Mouse (Mus musculus): ENCODE results near the gene Fbxo27. TPM values are rescaled to one million over a fixed set of nuclear protein-coding genes. Genes with fewer than 3 reads are reported as not detected.

Fbxo27 gene
- polyA plus RNA-seq, 1 experiment = 9.6 TPM

- Histone ChIP-seq H3K36me3 (ENCODE audit: control insufficient read depth, insufficient read depth, low read length, poor library complexity, severe bottlenecking) (no peaks in the 10 kb centered on the region), H3K9ac (ENCODE audit: low read depth, poor library complexity, severe bottlenecking) (no peak overlapping the region), H3K27me3 (ENCODE audit: control insufficient read depth, insufficient read depth, low read length, poor library complexity, severe bottlenecking) (no peaks in the 10 kb centered on the region), H3K4me3 (ENCODE audit: low read depth, low read length) (no peak overlapping the region), H3K9me3 (replicated peaks; ENCODE audit: control insufficient read depth, insufficient read depth, low read length, poor library complexity, severe bottlenecking) (no peaks in the 10 kb centered on the region), H3K27ac (ENCODE audit: insufficient read depth, low read length) (no peak overlapping the region), H3K4me1 (ENCODE audit: control insufficient read depth, insufficient read depth, low read length) (peaks cover 2% of the 10 kb centered on the region)
- no peak for TF ChIP-seq POLR2A (IDR thresholded peaks at IDR 0.05; ENCODE audit: insufficient read depth, low read length)
- TF ChIP-seq CTCF (IDR thresholded peaks at IDR 0.05; ENCODE audit: low read depth, low read length) = peak; percentile 80
Measured at GRCm38 (mm10) chr7:28710962-28711361, 18.3 kb downstream of the Fbxo27 start.

GRCm38 (mm10) chr7:28714667-28715066 is 22.0 kb downstream of the Fbxo27 start:
- no peak overlapping the region for H3K4me3 ChIP-seq (ENCODE audit: low read depth, low read length)
- H3K36me3 ChIP-seq (ENCODE audit: control insufficient read depth, insufficient read depth, low read length, poor library complexity, severe bottlenecking) = no peaks in the 10 kb centered on the region
- no peak overlapping the region for H3K27ac ChIP-seq (ENCODE audit: insufficient read depth, low read length)
- H3K4me1 ChIP-seq (ENCODE audit: control insufficient read depth, insufficient read depth, low read length) = peaks cover 4% of the 10 kb centered on the region
- TF ChIP-seq POLR2A (IDR thresholded peaks at IDR 0.05; ENCODE audit: insufficient read depth, low read length) (no peak), CTCF (IDR thresholded peaks at IDR 0.05; ENCODE audit: low read depth, low read length) (no peak), EP300 (IDR thresholded peaks at IDR 0.05; ENCODE audit: insufficient read depth, low read depth, low read length) (no peak)
- no peak overlapping the region for H3K9ac ChIP-seq (ENCODE audit: low read depth, poor library complexity, severe bottlenecking)
- H3K9me3 ChIP-seq (replicated peaks; ENCODE audit: control insufficient read depth, insufficient read depth, low read length, poor library complexity, severe bottlenecking) = no peaks in the 10 kb centered on the region
- H3K27me3 ChIP-seq (ENCODE audit: control insufficient read depth, insufficient read depth, low read length, poor library complexity, severe bottlenecking) = no peaks in the 10 kb centered on the region

- H3K27me3 ChIP-seq (ENCODE audit: control insufficient read depth, insufficient read depth, low read length, poor library complexity, severe bottlenecking) = no peaks in the 10 kb centered on the region
- H3K36me3 ChIP-seq (ENCODE audit: control insufficient read depth, insufficient read depth, low read length, poor library complexity, severe bottlenecking) = no peaks in the 10 kb centered on the region
- H3K9me3 ChIP-seq (replicated peaks; ENCODE audit: control insufficient read depth, insufficient read depth, low read length, poor library complexity, severe bottlenecking) = no peaks in the 10 kb centered on the region
- no peak overlapping the region for H3K27ac ChIP-seq (ENCODE audit: insufficient read depth, low read length)
- no peak overlapping the region for H3K9ac ChIP-seq (ENCODE audit: low read depth, poor library complexity, severe bottlenecking)
- no peak overlapping the region for H3K4me3 ChIP-seq (ENCODE audit: low read depth, low read length)
- TF ChIP-seq CTCF (IDR thresholded peaks at IDR 0.05; ENCODE audit: low read depth, low read length) (no peak), POLR2A (IDR thresholded peaks at IDR 0.05; ENCODE audit: insufficient read depth, low read length) (no peak), EP300 (IDR thresholded peaks at IDR 0.05; ENCODE audit: insufficient read depth, low read depth, low read length) (no peak)
- peaks cover 6% of the 10 kb centered on the region for H3K4me1 ChIP-seq (ENCODE audit: control insufficient read depth, insufficient read depth, low read length)
Measured at GRCm38 (mm10) chr7:28715598-28715997, 22.9 kb downstream of the Fbxo27 start.

GRCm38 (mm10) chr7:28716590-28717281 is 24.1 kb downstream of the Fbxo27 start, which contains the start of gene Fbxo17:
Gene Fbxo17, plus strand, starts transcription at chr7:28716804.
- Histone ChIP-seq H3K4me3 (ENCODE audit: low read depth, low read length) (peak within 1 kb of the TSS; percentile 73), H3K27ac (ENCODE audit: insufficient read depth, low read length) (no peak within 1 kb of the TSS), H3K9me3 (replicated peaks; ENCODE audit: control insufficient read depth, insufficient read depth, low read length, poor library complexity, severe bottlenecking) (no peaks in the 10 kb centered on the region), H3K4me1 (ENCODE audit: control insufficient read depth, insufficient read depth, low read length) (peaks cover 8% of the 10 kb centered on the region), H3K27me3 (ENCODE audit: control insufficient read depth, insufficient read depth, low read length, poor library complexity, severe bottlenecking) (no peaks in the 10 kb centered on the region), H3K36me3 (ENCODE audit: control insufficient read depth, insufficient read depth, low read length, poor library complexity, severe bottlenecking) (no peaks in the 10 kb centered on the region), H3K9ac (ENCODE audit: low read depth, poor library complexity, severe bottlenecking) (peak within 1 kb of the TSS; percentile 93)
- TF ChIP-seq CTCF (IDR thresholded peaks at IDR 0.05; ENCODE audit: low read depth, low read length) (no peak), POLR2A (IDR thresholded peaks at IDR 0.05; ENCODE audit: insufficient read depth, low read length) (no peak), EP300 (IDR thresholded peaks at IDR 0.05; ENCODE audit: insufficient read depth, low read depth, low read length) (no peak)

- peak overlapping the region; percentile 93 for H3K9ac ChIP-seq (ENCODE audit: low read depth, poor library complexity, severe bottlenecking)
- TF ChIP-seq EP300 (IDR thresholded peaks at IDR 0.05; ENCODE audit: insufficient read depth, low read depth, low read length) = no peak
- TF ChIP-seq POLR2A (IDR thresholded peaks at IDR 0.05; ENCODE audit: insufficient read depth, low read length) = no peak
- no peak for TF ChIP-seq CTCF (IDR thresholded peaks at IDR 0.05; ENCODE audit: low read depth, low read length)
- no peak overlapping the region for H3K27ac ChIP-seq (ENCODE audit: insufficient read depth, low read length)
Measured at GRCm38 (mm10) chr7:28717726-28718125, 25.1 kb downstream of the Fbxo27 start.

GRCm38 (mm10) chr7:28719159-28719558 is 26.5 kb downstream of the Fbxo27 start:
- H3K9ac ChIP-seq (ENCODE audit: low read depth, poor library complexity, severe bottlenecking) = no peak overlapping the region
- H3K4me1 ChIP-seq (ENCODE audit: control insufficient read depth, insufficient read depth, low read length) = peaks cover 6% of the 10 kb centered on the region
- H3K27ac ChIP-seq (ENCODE audit: insufficient read depth, low read length) = peak overlapping the region; percentile 68
- no peak overlapping the region for H3K4me3 ChIP-seq (ENCODE audit: low read depth, low read length)
- no peaks in the 10 kb centered on the region for H3K27me3 ChIP-seq (ENCODE audit: control insufficient read depth, insufficient read depth, low read length, poor library complexity, severe bottlenecking)
- peaks cover 3% of the 10 kb centered on the region for H3K9me3 ChIP-seq (replicated peaks; ENCODE audit: control insufficient read depth, insufficient read depth, low read length, poor library complexity, severe bottlenecking)
- no peak for TF ChIP-seq POLR2A (IDR thresholded peaks at IDR 0.05; ENCODE audit: insufficient read depth, low read length)
- TF ChIP-seq EP300 (IDR thresholded peaks at IDR 0.05; ENCODE audit: insufficient read depth, low read depth, low read length) = peak; percentile 29; the same call in 1 of the 2 replicates
- no peak for TF ChIP-seq CTCF (IDR thresholded peaks at IDR 0.05; ENCODE audit: low read depth, low read length)
- 0 out of 2 replicates have a peak, but pooled peaks cover 2% of the 10 kb centered on the region for H3K36me3 ChIP-seq (ENCODE audit: control insufficient read depth, insufficient read depth, low read length, poor library complexity, severe bottlenecking)

More at GRCm38 (mm10) chr7:28717726-28718125, 25.1 kb downstream of the Fbxo27 start:
- Histone ChIP-seq H3K9me3 (replicated peaks; ENCODE audit: control insufficient read depth, insufficient read depth, low read length, poor library complexity, severe bottlenecking) (no peaks in the 10 kb centered on the region), H3K4me1 (ENCODE audit: control insufficient read depth, insufficient read depth, low read length) (peaks cover 8% of the 10 kb centered on the region), H3K36me3 (ENCODE audit: control insufficient read depth, insufficient read depth, low read length, poor library complexity, severe bottlenecking) (no peaks in the 10 kb centered on the region), H3K27me3 (ENCODE audit: control insufficient read depth, insufficient read depth, low read length, poor library complexity, severe bottlenecking) (no peaks in the 10 kb centered on the region), H3K4me3 (ENCODE audit: low read depth, low read length) (no peak overlapping the region)
